Mouse (Mus musculus): ENCODE results near the gene Ncbp3. TPM values are rescaled to one million over a fixed set of nuclear protein-coding genes. Genes with fewer than 3 reads are reported as not detected.

Gene Ncbp3
- polyA plus RNA-seq, 1 experiment from 2014 or later, result 12.7 TPM

- peak within 1 kb of the TSS; percentile 76 for H3K4me3 ChIP-seq
- no peaks in the 10 kb centered on the region for H3K36me3 ChIP-seq (replicated peaks)
- H3K9me3 ChIP-seq, result no peaks in the 10 kb centered on the region
- peaks cover 16% of the 10 kb centered on the region for H3K4me1 ChIP-seq
- H3K9ac ChIP-seq, result peak within 1 kb of the TSS; percentile 66
- peak; percentile 95 for ATAC-seq (replicated peaks)
- peaks cover 15% of the 10 kb centered on the region for H3K27me3 ChIP-seq (replicated peaks)
- H3K4me2 ChIP-seq, result peak within 1 kb of the TSS; percentile 92
- peak within 1 kb of the TSS; percentile 76 for H3K27ac ChIP-seq
- under 1% methylated on average over 57 of the region's 57 CpGs for WGBS
Observed at GRCm38 (mm10) chr11:73018471-73019146, 29.0 kb upstream of the Ncbp3 start, which contains the start of gene Camkk1. Gene Camkk1, plus strand, starts transcription at chr11:73019008.

DNA sequence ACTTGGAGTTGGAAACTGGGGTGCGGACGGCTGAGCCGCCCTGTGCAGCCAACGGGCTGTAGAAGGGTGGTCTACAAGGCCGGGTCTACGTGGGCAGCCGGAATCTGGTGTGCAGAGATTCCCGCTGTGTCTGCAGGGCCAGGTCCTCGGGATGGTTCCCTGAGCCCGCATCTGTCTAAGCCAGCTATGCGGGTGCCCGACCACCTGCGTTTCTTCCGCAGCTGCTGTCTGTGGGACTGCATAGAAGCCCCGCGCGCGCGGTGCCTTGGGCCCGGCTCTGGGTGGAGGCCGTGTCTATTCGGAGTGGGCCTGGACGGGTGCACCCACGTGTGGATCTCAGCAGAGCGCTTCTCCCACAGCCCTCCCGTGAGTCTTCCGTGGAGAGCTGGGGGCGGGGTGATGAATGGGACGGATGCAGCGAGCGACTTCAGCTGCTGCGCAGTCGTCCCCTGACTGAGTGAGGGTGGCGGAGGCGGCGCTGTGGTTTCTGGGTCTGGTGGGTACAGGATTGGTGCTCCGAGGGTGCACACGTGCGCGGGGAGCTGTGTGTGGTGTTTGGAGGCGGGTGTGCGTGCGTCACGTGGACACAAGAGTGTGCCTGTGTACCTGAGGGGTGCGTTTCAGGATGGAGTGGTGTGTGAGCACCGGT lies 28.3 kb upstream of the Ncbp3 start:
- Histone ChIP-seq H3K27me3 (replicated peaks) (peaks cover 15% of the 10 kb centered on the region), H3K27ac (peak overlapping the region; percentile 76), H3K9me3 (no peaks in the 10 kb centered on the region), H3K9ac (peak overlapping the region; percentile 66), H3K36me3 (replicated peaks) (no peaks in the 10 kb centered on the region), H3K4me1 (peaks cover 16% of the 10 kb centered on the region), H3K4me3 (peak overlapping the region; percentile 76), H3K4me2 (peak overlapping the region; percentile 92)
- under 1% methylated on average over 46 of the region's 46 CpGs for WGBS
- peak; percentile 83 for ATAC-seq (replicated peaks)

GRCm38 (mm10) chr11:73020953-73021800 lies 26.4 kb upstream of the Ncbp3 start:
- 54% methylated on average over 7 of the region's 7 CpGs for WGBS
- Histone ChIP-seq H3K9ac (no peak overlapping the region), H3K36me3 (replicated peaks) (no peaks in the 10 kb centered on the region), H3K4me1 (peaks cover 16% of the 10 kb centered on the region), H3K27me3 (replicated peaks) (peaks cover 15% of the 10 kb centered on the region), H3K4me3 (no peak overlapping the region), H3K9me3 (no peaks in the 10 kb centered on the region), H3K4me2 (no peak overlapping the region), H3K27ac (no peak overlapping the region)
- ATAC-seq (replicated peaks), result no peak

DNA sequence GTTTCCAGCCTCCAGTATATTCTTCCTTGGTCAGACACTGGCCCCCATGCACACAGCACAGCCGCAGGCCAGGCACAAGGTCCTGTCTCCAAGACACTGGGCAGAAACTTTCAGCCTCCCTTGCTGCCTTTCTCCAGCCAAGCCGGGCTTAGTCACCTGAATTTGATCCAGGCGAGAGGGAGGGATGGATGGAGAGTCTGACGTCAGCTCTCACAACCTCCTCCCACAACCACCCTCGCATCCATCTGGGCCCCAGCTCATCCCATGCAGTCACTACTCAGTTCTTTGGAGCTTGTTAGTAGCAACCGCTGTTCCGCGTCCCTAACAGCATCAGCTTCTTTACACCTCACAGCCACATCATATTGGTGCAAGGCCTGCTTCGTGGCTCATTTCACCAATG lies 24.5 kb upstream of the Ncbp3 start:
- Histone ChIP-seq H3K4me1 (peaks cover 16% of the 10 kb centered on the region), H3K9me3 (no peaks in the 10 kb centered on the region), H3K9ac (no peak overlapping the region), H3K4me2 (no peak overlapping the region), H3K36me3 (replicated peaks) (no peaks in the 10 kb centered on the region), H3K27me3 (replicated peaks) (peaks cover 11% of the 10 kb centered on the region; the same call in 1 of the 2 replicates), H3K4me3 (no peak overlapping the region), H3K27ac (no peak overlapping the region)
- WGBS, result 49% methylated on average over 9 of the region's 9 CpGs
- no peak for ATAC-seq (replicated peaks)

GRCm38 (mm10) chr11:73023827-73024226 lies 23.8 kb upstream of the Ncbp3 start:
- Histone ChIP-seq H3K36me3 (replicated peaks) (no peaks in the 10 kb centered on the region), H3K27me3 (replicated peaks) (peaks cover 11% of the 10 kb centered on the region; the same call in 1 of the 2 replicates), H3K4me3 (no peak overlapping the region), H3K9ac (no peak overlapping the region), H3K27ac (no peak overlapping the region), H3K4me2 (no peak overlapping the region), H3K9me3 (no peaks in the 10 kb centered on the region), H3K4me1 (peaks cover 11% of the 10 kb centered on the region)
- ATAC-seq (replicated peaks), result no peak
- WGBS, result 20% methylated on average over 4 of the region's 4 CpGs

DNA sequence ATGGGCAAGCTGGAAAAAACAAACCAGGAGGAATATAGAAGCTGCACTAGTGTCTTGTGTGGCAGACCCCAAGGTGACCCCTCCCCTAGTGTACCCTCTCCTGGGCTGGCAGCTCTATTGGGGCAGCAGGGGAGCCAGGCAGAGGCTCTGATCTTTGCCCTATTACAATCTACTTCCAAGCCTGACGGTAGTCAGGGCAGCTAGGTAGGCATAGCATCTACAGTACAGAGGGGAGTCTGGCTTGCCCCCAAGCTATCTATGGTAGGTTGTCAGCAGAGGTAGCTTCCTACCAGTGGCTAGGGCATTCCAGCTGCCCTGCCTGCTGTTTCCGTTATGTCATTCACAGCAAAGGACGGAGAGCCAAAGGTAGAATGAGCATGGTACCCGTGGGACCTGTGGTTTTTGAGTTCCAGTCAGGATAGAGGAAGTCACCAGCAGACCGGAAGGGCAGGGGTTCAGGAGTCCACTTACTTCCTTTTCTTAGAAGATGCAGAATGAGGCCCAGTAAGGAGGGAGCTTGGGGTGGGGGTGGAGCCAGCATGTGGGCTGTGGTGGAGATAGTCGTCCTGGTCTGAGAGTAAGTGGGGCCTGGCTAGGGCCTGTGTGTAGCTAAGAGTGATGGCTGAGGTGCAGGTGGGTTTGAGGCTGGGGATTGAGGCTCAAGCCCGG lies 23.2 kb upstream of the Ncbp3 start:
- ATAC-seq (replicated peaks), result no peak
- H3K4me2 ChIP-seq, result no peak overlapping the region
- no peak overlapping the region for H3K4me3 ChIP-seq
- H3K36me3 ChIP-seq (replicated peaks), result no peaks in the 10 kb centered on the region
- H3K27me3 ChIP-seq (replicated peaks), result peaks cover 11% of the 10 kb centered on the region; the same call in 1 of the 2 replicates
- peaks cover 11% of the 10 kb centered on the region for H3K4me1 ChIP-seq
- no peaks in the 10 kb centered on the region for H3K9me3 ChIP-seq
- H3K9ac ChIP-seq, result no peak overlapping the region
- H3K27ac ChIP-seq, result no peak overlapping the region
- WGBS, result 68% methylated on average over 7 of the region's 7 CpGs

- Histone ChIP-seq H3K4me2 (no peak overlapping the region), H3K4me1 (peaks cover 11% of the 10 kb centered on the region), H3K27ac (no peak overlapping the region), H3K36me3 (replicated peaks) (no peaks in the 10 kb centered on the region), H3K9me3 (no peaks in the 10 kb centered on the region), H3K4me3 (no peak overlapping the region), H3K27me3 (replicated peaks) (no peaks in the 10 kb centered on the region), H3K9ac (no peak overlapping the region)
- no peak for ATAC-seq (replicated peaks)
- WGBS, result 59% methylated on average over 8 of the region's 8 CpGs
Observed at GRCm38 (mm10) chr11:73026961-73027360, 20.6 kb upstream of the Ncbp3 start.

DNA sequence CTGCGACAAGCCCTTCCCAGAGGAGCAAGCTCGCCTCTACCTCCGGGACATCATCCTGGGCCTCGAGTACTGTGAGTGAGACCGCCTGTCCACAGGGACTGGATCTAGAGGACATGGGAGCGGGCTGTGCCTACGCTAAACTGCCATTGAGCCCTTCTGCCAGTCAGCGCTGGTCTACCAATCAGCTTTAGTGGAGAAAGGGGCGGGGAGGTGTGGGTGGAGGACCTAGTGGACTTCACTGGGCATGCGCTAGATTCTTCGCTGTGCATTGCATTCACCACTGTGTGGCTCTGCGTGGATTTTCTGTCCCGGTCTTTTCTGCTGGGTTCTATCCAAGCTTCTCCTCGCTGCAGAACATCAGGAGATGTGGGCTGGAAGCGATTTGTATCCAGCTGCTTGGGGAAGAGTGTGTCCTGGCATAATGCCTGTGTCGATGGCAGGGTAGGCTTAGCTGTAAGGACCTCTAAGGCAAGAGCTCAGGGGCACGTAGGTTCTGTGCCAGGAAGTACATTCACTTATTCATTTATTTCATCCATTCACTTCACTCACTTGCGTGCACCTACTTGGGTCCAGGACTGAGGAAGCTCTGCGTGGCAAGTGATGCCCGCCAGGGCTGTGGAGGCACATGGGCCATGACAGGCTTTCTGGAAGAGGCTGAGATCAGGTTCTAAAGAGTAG lies 16.6 kb upstream of the Ncbp3 start:
- Histone ChIP-seq H3K4me2 (peak overlapping the region; percentile 57), H3K4me3 (peak overlapping the region; percentile 29), H3K4me1 (peaks cover 11% of the 10 kb centered on the region)

GRCm38 (mm10) chr11:73031536-73031935 lies 16.0 kb upstream of the Ncbp3 start:
- peak overlapping the region; percentile 57 for H3K4me2 ChIP-seq
- no peaks in the 10 kb centered on the region for H3K36me3 ChIP-seq (replicated peaks)
- peak overlapping the region; percentile 82 for H3K27ac ChIP-seq
- no peaks in the 10 kb centered on the region for H3K27me3 ChIP-seq (replicated peaks)
- 36% methylated on average over 5 of the region's 5 CpGs for WGBS
- H3K9ac ChIP-seq, result peak overlapping the region; percentile 31; the same call in 1 of the 2 replicates
- H3K9me3 ChIP-seq, result no peaks in the 10 kb centered on the region
- H3K4me1 ChIP-seq, result peaks cover 11% of the 10 kb centered on the region
- peak overlapping the region; percentile 29; the same call in 1 of the 2 replicates for H3K4me3 ChIP-seq
- no peak for ATAC-seq (replicated peaks)

More for the DNA sequence above, 16.6 kb upstream of the Ncbp3 start:
- Histone ChIP-seq H3K27me3 (replicated peaks) (no peaks in the 10 kb centered on the region), H3K9ac (peak overlapping the region; percentile 40; the same call in 1 of the 2 replicates), H3K36me3 (replicated peaks) (no peaks in the 10 kb centered on the region), H3K9me3 (no peaks in the 10 kb centered on the region), H3K27ac (peak overlapping the region; percentile 82)
- 24% methylated on average over 20 of the region's 20 CpGs for WGBS
- peak; percentile 93 for ATAC-seq (replicated peaks)

DNA sequence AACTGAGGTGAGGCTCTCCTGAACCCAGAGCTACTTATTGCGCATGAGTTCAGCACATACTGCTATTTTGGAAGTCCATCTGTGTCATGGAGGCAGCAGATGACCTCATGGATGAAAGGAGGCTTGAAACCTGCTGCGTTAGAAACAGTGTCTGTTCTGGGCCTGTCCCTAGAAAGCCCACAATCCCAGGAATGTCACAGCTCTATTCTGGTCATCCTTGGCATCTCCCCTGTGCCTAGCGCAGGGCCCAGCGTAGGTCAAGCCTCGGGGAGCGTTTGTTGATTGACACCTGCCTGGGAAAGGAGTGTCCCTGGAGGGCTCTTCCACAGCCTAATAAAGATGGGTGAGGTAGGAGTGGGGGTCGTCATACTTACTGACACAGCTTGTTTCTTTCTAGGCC lies 11.5 kb upstream of the Ncbp3 start:
- Histone ChIP-seq H3K27me3 (replicated peaks) (no peaks in the 10 kb centered on the region), H3K9ac (no peak overlapping the region), H3K4me1 (peaks cover 7% of the 10 kb centered on the region), H3K4me2 (no peak overlapping the region), H3K9me3 (no peaks in the 10 kb centered on the region), H3K36me3 (replicated peaks) (peaks cover 6% of the 10 kb centered on the region; the same call in 1 of the 2 replicates), H3K27ac (no peak overlapping the region), H3K4me3 (no peak overlapping the region)
- no peak for ATAC-seq (replicated peaks)
- 84% methylated on average over 7 of the region's 7 CpGs for WGBS

DNA sequence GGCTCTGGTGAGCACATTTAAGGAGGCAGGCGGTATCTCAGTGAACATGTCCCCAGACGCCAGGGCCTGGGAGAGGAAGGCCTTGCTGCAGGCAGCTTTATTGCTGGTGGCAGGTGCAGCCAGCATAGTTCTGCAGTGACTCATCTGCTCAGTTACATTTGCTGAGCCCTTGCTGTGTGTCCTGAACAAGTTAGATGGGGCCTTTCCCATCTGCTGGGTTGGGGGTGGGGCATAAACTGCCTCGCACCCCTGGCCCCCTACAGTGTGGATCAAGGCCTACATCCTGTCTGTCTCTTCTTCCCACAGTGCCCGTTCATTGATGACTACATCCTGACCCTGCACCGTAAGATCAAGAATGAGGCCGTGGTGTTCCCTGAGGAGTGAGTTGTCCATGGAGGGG lies 10.7 kb upstream of the Ncbp3 start:
- WGBS, result 55% methylated on average over 6 of the region's 6 CpGs
- Histone ChIP-seq H3K9ac (no peak overlapping the region), H3K27me3 (replicated peaks) (no peaks in the 10 kb centered on the region), H3K4me3 (no peak overlapping the region), H3K27ac (no peak overlapping the region), H3K9me3 (no peaks in the 10 kb centered on the region), H3K4me2 (no peak overlapping the region), H3K36me3 (replicated peaks) (peaks cover 6% of the 10 kb centered on the region; the same call in 1 of the 2 replicates), H3K4me1 (no peaks in the 10 kb centered on the region)
- ATAC-seq (replicated peaks), result no peak

All from midbrain, embryonic 15.5 days (tissue).